Mouse (Mus musculus): ENCODE results near the gene Tmem160.

The Tmem160 gene

DNA sequence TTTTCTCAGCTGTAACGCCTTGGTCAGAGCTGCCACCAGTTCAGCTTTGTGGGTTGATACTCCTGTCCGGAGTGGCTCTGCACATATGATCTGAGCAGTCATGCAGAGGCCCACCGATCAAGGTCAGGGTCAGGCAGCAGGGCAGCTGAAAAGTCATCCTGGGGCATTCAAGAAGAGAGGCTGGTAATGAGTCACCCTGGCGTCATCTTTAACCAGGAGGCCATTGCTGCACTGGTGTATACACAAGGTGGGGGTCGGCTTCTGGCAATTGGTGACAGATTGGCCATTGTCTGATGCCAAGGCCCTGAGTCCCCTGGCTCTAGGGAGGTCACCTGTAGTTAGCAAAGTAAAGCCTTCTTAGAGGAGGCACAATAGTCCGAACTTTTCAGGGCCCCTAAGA is 923 bp upstream of the Tmem160 start:
- DNase-seq = no peak

- peak; percentile 72 for DNase-seq
Measured at GRCm38 (mm10) chr7:16453118-16453711, 636 bp downstream of the Tmem160 start.

DNA sequence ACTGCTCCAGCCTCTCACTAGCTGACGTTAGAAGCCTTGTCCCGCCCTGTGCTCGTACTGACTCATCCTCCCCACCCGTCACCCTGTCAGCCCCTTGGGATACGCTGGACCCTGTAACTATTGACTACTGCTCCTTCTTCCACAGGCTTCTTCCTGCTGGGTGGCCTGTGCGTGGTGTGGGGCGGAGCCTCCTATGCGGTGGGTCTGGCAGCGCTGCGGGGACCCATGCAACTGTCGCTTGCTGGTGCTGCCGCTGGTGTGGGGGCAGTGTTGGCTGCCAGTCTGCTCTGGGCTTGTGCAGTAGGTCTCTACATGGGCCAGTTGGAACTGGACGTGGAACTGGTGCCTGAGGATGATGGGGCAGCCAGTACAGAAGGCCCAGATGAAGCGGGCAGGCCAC is 2.4 kb downstream of the Tmem160 start:
- DNase-seq = no peak

- DNase-seq = no peak
Measured at GRCm38 (mm10) chr7:16456289-16456688, 3.7 kb downstream of the Tmem160 start.

DNA sequence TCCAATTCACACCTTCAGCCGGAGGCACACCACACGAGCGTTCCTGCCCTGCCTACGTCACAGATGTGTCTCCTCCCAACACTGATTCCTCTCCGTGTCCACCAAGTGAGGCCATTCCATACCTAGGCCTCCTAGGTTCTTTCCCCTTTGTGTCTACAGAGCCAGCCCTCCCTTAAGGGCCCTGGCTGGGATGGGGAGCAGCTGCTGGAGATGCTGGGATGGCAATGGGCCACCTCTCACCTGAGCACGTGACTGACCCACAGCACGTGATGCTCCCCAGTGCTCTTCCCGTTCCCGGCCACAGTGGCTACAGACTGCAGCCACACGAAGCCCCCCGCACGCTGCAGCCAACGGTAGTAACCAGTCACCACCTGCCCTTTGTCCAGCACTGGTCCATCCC is 8.0 kb downstream of the Tmem160 start:
- DNase-seq = no peak

GRCm38 (mm10) chr7:16461151-16461550 is 8.6 kb downstream of the Tmem160 start:
- DNase-seq = no peak

- no peak for DNase-seq
Measured at GRCm38 (mm10) chr7:16461705-16462104, 9.1 kb downstream of the Tmem160 start.

DNA sequence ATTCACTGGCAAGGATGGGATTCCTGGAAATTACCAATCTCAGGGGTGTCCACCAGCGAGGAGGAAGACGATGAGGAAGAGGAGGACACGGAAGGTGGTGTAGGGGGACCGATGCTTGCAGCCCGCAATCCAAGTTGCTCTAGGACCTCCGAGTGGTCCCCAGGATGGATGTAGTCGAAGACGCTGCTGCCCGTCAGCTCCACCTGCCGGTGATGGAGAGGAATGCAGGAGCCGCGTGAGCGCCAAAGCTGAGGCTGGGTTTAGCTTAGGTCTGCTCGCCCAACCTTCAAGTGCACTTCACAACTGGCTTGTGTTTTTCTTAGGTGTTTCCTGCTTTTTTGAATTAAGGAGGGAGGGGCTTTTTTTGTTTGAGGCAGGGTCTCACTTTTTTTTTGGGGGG is 10.6 kb downstream of the Tmem160 start:
- DNase-seq = peak; percentile 79

- peak; percentile 82 for DNase-seq
Measured at GRCm38 (mm10) chr7:16465160-16465559, 12.6 kb downstream of the Tmem160 start.

DNA sequence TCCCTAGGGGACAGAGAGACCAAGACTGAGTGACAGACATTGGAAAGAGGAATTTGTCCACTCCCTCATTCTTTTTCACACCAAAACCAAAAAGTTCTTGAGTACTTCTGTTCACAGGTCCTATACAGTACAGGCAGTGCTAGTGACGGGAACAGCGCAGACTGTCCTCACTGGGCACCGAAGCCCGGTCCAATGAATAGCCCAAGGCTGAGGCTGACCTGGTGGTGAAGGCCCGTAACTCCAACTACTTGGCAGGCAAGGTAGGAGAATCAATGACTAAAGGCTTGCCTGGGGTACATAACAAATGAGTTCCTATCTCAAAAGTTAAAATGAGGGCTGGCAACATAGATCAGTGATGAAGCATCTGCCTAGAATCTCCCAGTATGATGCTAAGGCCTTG is 13.0 kb downstream of the Tmem160 start:
- DNase-seq = no peak

- no peak for DNase-seq
Measured at GRCm38 (mm10) chr7:16466565-16466964, 14.0 kb downstream of the Tmem160 start.

GRCm38 (mm10) chr7:16468115-16468514 is 15.5 kb downstream of the Tmem160 start:
- DNase-seq = no peak

DNA sequence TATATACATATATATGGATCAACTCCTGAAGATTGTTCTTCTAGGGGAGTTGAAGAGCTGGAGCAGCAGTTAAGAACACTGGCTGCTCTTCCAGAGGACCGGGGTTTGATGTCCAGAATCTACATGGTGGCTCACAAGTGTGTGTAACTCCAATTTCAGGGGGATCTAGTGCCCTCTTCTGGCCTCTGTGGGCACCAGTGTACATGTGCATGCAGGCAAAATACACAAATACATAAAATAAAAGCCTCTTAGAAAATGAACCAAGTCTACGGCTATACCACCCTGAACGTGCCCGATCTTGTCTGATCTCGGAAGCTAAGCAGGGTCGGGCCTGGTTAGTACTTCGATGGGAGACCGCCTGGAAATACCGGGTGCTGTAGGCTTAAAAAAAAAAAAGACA is 19.0 kb downstream of the Tmem160 start:
- DNase-seq = no peak

DNA sequence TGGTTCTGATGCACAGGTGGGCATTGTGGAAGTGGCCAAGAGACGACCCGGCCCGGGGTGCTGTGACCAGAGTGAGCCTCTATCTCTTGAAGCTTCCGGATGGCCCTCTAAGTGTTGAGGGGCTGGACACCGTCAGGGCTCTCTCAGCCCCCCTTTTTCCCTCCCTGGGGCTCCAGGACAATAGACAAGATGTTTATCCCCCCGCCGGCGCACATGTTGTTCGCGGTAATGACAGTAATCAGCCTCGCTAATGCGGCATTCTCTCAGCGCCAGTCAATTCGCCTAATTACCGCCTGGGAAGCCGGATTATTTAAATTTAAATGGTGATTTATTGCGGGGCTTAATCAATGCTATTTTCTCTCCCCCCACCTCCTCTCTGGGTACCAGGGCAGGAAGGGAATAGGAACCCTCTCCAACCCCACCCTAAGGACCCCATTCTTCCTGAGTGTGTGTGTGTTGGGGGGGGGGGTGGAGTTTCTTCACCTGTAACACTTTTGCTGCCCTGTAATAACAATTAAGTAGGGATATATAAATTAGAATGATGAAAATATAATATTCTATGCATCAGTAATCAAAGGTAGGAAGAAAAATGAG is 19.6 kb downstream of the Tmem160 start:
- no peak for DNase-seq

DNA sequence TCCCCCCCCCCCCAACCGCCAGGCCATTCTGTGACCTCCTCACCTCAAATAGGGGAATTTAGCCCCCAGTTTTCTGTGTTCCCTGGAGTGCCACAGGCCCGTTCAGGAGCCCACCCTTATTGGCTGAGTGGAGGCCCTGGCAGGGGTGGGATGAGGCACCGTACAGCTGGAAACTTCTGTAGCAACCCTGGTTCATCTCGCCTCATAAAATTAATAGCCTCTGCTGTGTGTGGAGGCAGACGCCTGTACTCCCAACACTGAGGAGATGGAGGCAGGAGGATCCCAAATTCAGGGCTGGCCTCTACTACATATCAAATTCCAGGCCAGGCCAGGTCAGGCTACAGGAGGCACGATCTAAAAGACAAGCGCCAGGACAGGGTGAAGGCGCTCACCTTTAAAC is 21.3 kb downstream of the Tmem160 start:
- no peak for DNase-seq

- DNase-seq = no peak
Measured at GRCm38 (mm10) chr7:16474445-16474844, 21.9 kb downstream of the Tmem160 start.

- DNase-seq = no peak
Measured at GRCm38 (mm10) chr7:16475321-16475720, 22.7 kb downstream of the Tmem160 start.

DNA sequence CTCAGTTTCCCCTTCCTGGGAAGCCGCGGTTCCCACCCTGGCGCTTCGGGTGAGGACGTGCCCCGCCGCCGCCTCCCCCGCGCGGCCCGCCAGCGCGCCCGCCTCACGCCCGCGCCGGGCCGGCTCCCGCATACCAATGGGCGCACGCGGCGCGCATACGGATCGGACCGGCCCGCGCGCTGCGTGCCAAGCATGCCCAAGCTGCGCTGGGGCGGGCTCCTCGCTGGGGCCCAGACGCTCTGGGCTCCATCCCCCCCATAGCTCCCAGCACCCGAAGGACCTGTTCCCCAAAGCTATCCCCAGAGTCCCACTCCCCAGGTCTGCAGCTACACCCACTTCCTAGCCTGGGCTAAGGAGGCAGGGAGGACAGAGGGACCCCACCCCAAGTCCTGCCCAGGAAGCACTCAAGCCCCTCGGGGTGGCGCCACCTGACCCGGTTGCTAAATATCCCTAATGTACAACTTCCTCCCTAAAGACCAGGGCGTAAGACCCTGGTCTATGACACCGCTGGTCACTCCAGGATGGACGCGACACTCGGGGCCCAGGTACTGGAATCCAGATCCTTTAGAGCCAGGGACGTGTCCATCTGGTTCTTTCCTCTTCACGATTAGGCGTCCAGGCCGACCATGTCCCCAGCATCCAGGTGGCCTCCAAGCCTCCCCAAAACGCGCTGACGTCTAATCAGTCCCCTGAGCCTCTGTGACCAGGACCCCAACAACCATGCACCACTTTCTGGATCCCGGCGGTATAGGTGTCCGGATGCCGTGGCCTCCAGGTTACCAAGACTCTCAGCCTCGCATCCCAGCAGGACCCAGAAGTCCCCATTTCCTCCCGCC is 23.4 kb downstream of the Tmem160 start:
- DNase-seq = no peak

GRCm38 (mm10) chr7:16476600-16476989 is 24.0 kb downstream of the Tmem160 start:
- no peak for DNase-seq

DNA sequence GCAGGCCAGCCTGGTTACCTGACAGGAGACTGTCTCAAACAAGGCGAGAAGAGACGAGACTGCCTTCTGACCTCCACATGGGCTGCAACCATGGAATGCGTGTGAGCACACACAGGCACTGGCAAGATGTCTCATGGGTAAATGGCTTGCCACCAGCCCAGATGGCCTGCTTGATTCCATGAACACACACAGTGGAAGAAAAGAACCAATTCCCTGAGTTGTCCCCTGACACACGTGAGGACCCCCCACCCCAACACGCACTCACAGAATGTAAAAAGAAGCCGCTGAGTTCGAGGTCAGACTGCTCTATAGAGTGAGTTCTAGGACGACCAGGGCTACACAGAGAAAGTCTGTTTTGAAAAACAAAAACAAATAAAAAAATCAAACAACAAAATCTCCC is 25.0 kb downstream of the Tmem160 start, which contains the start of gene Npas1:
Gene Npas1 (minus strand): TSS at position 101 of the 400 bp plus-strand sequence.
- DNase-seq = no peak

- DNase-seq = no peak
Measured at GRCm38 (mm10) chr7:16488816-16489215, 36.2 kb downstream of the Tmem160 start.

- no peak for DNase-seq
Measured at GRCm38 (mm10) chr7:16489948-16490347, 37.4 kb downstream of the Tmem160 start.

DNA sequence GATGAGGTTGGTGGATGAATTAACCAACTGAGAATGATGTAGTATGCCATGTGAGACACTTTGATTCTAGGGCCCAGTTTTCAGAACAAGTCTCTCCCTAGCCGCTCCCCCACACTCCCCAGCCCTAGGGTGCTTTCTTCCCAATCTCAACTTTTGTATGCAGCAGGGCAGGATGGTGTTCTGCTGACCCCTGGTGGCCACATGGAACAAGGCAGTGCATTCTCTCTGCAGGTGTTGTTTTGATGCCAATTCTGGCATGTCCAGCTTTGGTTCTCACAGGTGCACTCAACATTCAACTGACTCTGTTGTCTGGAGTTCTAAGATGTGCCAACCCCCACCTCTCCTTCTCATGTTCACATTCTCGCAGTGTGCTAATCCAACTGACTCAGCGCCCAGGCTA is 39.2 kb downstream of the Tmem160 start:
- peak; percentile 77 for DNase-seq

DNA sequence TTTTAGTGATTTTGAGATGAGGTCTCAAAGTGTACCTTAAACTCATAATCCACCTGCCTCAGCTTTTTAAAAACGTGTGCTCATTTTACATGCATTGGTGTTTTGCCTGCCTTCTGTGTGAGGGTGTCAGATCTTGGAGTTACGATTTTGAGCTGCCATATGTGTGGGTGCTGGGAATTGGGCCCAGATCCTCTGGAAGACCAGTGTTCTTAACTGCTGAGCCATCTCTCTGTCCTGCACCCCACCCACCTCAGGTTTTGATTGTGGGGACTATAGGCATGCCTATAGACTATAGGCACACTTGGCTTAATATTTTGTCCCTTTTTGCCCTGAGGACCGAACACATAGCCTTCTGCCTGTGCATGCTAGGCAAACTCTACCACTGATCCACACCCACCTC is 39.6 kb downstream of the Tmem160 start:
- no peak for DNase-seq

Data from cerebellum, adult 9-10 months (tissue).